Mouse (Mus musculus): Measurements from ENCODE around the gene Cap2.

The Cap2 gene

DNA sequence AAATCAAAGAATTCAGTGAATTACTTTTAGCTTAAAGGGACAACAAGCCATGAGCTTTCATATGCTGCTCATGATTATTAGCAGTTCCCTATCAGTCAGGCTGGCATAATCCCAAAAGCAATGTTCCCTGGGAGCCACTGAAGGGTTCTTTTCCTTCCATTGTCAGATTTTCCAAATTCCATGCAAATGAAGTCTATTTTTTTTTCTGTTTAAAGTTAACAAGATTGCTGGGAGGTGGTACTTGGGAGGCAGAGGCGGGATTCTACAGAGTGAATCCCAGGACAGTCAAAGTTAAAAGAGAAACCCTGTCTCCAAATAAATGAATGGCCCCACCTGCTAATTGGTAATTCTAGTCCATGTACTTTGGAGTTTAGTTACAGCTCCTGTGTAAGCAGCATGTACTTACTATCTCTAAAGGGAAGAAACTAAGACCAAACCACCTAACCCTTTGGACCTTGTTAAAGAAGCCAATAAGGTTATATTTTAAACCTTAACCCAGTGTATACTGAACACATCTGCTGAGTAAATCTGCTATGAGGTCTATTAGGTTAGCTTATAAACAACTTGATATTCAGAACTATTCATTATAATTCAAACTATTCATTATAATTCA, 193.8 kb downstream of the Cap2 start:
- in situ Hi-C loops (cut with MboI), result no loop called here

DNA sequence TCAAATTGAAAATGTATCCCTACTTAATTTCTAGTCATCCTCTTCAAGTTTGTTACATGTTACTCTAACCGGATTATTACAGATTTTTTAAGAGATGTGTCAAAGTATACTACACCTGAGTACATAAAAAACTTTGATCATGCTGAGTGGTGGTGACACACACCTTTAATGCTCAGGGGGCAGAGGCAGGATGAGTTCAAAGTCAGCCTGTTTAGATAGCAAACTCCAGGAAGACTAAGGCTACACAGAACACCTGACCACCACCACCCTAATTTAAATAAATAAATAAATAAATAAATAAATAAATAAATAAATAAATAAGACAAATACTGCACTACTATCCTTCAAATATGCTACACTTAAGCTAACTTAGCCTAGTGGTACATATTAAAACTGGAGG, 194.3 kb downstream of the Cap2 start:
- in situ Hi-C loops (cut with MboI), result no loop called here

GRCm38 (mm10) chr13:46696788-46697187, 195.1 kb downstream of the Cap2 start:
- in situ Hi-C loops (cut with MboI), result no loop called here

DNA sequence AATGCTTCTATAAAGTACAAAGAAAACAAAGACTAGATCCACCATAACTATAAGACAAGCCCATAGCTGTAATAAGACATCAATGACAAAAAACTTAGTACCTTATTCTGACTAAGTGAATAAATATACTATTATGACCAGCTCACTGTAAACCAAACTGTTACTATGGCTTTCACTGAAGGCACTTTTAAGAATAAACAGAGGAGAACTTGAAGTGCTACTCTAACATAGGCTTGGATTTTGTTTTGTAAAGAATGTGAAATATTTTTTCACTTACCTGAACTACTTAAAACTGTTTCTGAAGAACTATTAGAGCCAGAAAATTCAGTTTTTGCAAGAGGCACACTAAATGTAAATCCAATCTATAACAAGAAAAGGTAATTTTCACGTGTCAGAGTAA, 197.7 kb downstream of the Cap2 start:
- in situ Hi-C loops (cut with MboI), result no loop called here
